Mouse (Mus musculus) CH12.LX (cell line): Measurements from ENCODE around the gene Mief2. TPM values are rescaled to one million over a fixed set of nuclear protein-coding genes. Genes with fewer than 3 reads are reported as not detected.

Experiments used
- DNase-seq: peaks from one replicate; pipeline ENCODE4 v3.0.0-alpha.2; 2013; ENCODE audit errors: extremely low read depth
- H3K27ac ChIP-seq: 2 replicates; pipeline ENCODE4 v1.5.1; 2012; ENCODE audit warnings: low read depth, mild to moderate bottlenecking, control low read depth, moderate library complexity; ENCODE audit not compliant: insufficient read depth
- H3K27me3 ChIP-seq: replicated peaks from 2 replicates; pipeline ENCODE3; 2012; ENCODE audit warnings: inconsistent platforms
- H3K36me3 ChIP-seq, 2 experiments: replicated peaks in 1 of 2; 2 replicates each; pipeline versions ENCODE3 to v1.6.1; 2012; ENCODE audit warnings: inconsistent platforms in 1 of 2, low read length in 1 of 2, mild to moderate bottlenecking in 1 of 2, mixed read lengths in 1 of 2, moderate library complexity in 1 of 2; ENCODE audit not compliant: control insufficient read depth in 1 of 2, insufficient read depth in 1 of 2
- H3K4me1 ChIP-seq, 2 experiments: 2 replicates each; pipeline ENCODE4 v1.6.1; 2012; ENCODE audit warnings: inconsistent platforms in 1 of 2, moderate library complexity in 1 of 2; ENCODE audit not compliant: insufficient read depth in 2 of 2, control insufficient read depth in 1 of 2
- H3K4me2 ChIP-seq: 2 replicates; pipeline ENCODE4 v1.6.1; 2012; ENCODE audit warnings: low read depth, mild to moderate bottlenecking, control low read depth; ENCODE audit not compliant: poor library complexity, insufficient read depth, severe bottlenecking
- H3K4me3 ChIP-seq, 3 experiments: fragments of 150-350 bp in 1 of 3; sonication (generic) in 1 of 3; replicated peaks in 1 of 3; 2 replicates each; pipeline versions ENCODE3 to v1.5.1; 2011 to 2012; ENCODE audit warnings: low read depth in 2 of 3, low read length in 2 of 3, mild to moderate bottlenecking in 2 of 3, moderate library complexity in 2 of 3, control low read depth in 1 of 3, improper control_type of control experiment in 1 of 3, inconsistent platforms in 1 of 3, mixed read lengths in 1 of 3; ENCODE audit not compliant: poor library complexity in 1 of 3
- H3K79me2 ChIP-seq: replicated peaks from 2 replicates; pipeline ENCODE4 v1.6.1; 2012; ENCODE audit warnings: mild to moderate bottlenecking, moderate library complexity; ENCODE audit not compliant: control insufficient read depth, poor library complexity, insufficient read depth, severe bottlenecking; ENCODE audit errors: extremely low read depth
- H3K9ac ChIP-seq: 2 replicates; pipeline ENCODE4 v1.6.1; 2012; ENCODE audit warnings: low read depth, mild to moderate bottlenecking, control low read depth, moderate library complexity; ENCODE audit not compliant: insufficient read depth
- H3K9me3 ChIP-seq: replicated peaks from 2 replicates; pipeline ENCODE3; 2012; ENCODE audit warnings: low read length, inconsistent platforms, mixed read lengths
- BHLHE40 ChIP-seq: IDR thresholded peaks from 2 replicates; pipeline ENCODE4 v1.6.1; 2011; ENCODE audit warnings: mild to moderate bottlenecking, low read depth, low read length, improper control_type of control experiment
- CTCF ChIP-seq, 2 experiments: IDR thresholded peaks in 1 of 2; conservative IDR thresholded peaks in 1 of 2; 2 replicates each; pipeline ENCODE4 v1.5.1; 2011 to 2012; ENCODE audit warnings: low read depth in 2 of 2, low read length in 2 of 2, improper control_type of control experiment in 1 of 2, inconsistent platforms in 1 of 2, mild to moderate bottlenecking in 1 of 2, moderate library complexity in 1 of 2
- ELF1 ChIP-seq: IDR thresholded peaks from 2 replicates; pipeline ENCODE4 v1.6.1; 2014; ENCODE audit warnings: low read depth, mild to moderate bottlenecking, inconsistent platforms, low read length, improper control_type of control experiment
- GABPA ChIP-seq: IDR thresholded peaks from 2 replicates; pipeline ENCODE4 v1.6.1; 2012; ENCODE audit warnings: low read depth, low read length, improper control_type of control experiment, inconsistent platforms; ENCODE audit not compliant: insufficient replicate concordance
- HCFC1 ChIP-seq: IDR thresholded peaks from 2 replicates; pipeline ENCODE4 v1.6.1; 2012; ENCODE audit warnings: low read depth, mild to moderate bottlenecking, inconsistent platforms, low read length, improper control_type of control experiment
- JUN ChIP-seq: IDR thresholded peaks from 2 replicates; pipeline ENCODE4 v1.6.1; 2011; ENCODE audit warnings: low read depth, mild to moderate bottlenecking, low read length, improper control_type of control experiment, moderate library complexity; ENCODE audit not compliant: insufficient read depth
- JUND ChIP-seq: conservative IDR thresholded peaks from 2 replicates; pipeline ENCODE4 v1.6.1; 2011; ENCODE audit warnings: low read depth, low read length, improper control_type of control experiment
- KAT2A ChIP-seq: IDR thresholded peaks from 2 replicates; pipeline ENCODE4 v1.6.1; 2012; ENCODE audit warnings: low read length, improper control_type of control experiment, inconsistent platforms; ENCODE audit not compliant: insufficient replicate concordance
- MAFK ChIP-seq: IDR thresholded peaks from 2 replicates; pipeline ENCODE4 v1.6.1; 2011; ENCODE audit warnings: low read length, improper control_type of control experiment; ENCODE audit not compliant: insufficient replicate concordance
- MAZ ChIP-seq: IDR thresholded peaks from 2 replicates; pipeline ENCODE4 v1.6.1; 2012; ENCODE audit warnings: low read depth, mild to moderate bottlenecking, inconsistent platforms, low read length, improper control_type of control experiment, moderate library complexity
- MYC ChIP-seq: IDR thresholded peaks from 2 replicates; pipeline ENCODE4 v1.6.1; 2011; ENCODE audit warnings: low read depth, mild to moderate bottlenecking, improper control_type of control experiment, low read length
- RAD21 ChIP-seq: IDR thresholded peaks from 2 replicates; pipeline ENCODE4 v1.6.1; 2011; ENCODE audit warnings: low read depth, mild to moderate bottlenecking, low read length, improper control_type of control experiment, moderate library complexity
- SIN3A ChIP-seq: IDR thresholded peaks from 2 replicates; pipeline ENCODE4 v1.6.1; 2012; ENCODE audit warnings: low read length, improper control_type of control experiment, inconsistent platforms
- TBP ChIP-seq: conservative IDR thresholded peaks from 2 replicates; pipeline ENCODE4 v1.6.1; 2011; ENCODE audit warnings: low read depth, low read length, improper control_type of control experiment
- UBTF ChIP-seq: IDR thresholded peaks from 2 replicates; pipeline ENCODE4 v1.6.1; 2012; ENCODE audit warnings: low read depth, mild to moderate bottlenecking, inconsistent platforms, low read length, improper control_type of control experiment, moderate library complexity
- ZNF384 ChIP-seq: IDR thresholded peaks from 2 replicates; pipeline ENCODE4 v1.6.1; 2012; ENCODE audit warnings: low read depth, low read length, improper control_type of control experiment, inconsistent platforms
- dilution Hi-C: fragments of 300-500 bp; cut with MboI; formaldehyde crosslinking; loops from 2 replicates; pipeline ENCODE4 v1.14.3; 2020; ENCODE audit warnings: low sequenced_read_pairs; ENCODE audit not compliant: extremely low pct_unique_long_range_greater_than_20kb, extremely low pct_ligation_motif_present
- in situ Hi-C: fragments of 300-500 bp; cut with MboI; formaldehyde crosslinking; loops from 3 replicates; pipeline ENCODE4 v1.14.3; 2019; ENCODE audit warnings: low sequenced_read_pairs, low pct_ligation_motif_present, low pct_unique_long_range_greater_than_20kb, mixed read lengths
- polyA plus RNA-seq: library from polyadenylated mRNA; unstranded; fragments of >175 nt; gene quantifications from 2 replicates; pipeline ENCODE4 v1.2.1, GENCODE M21; 2012; ENCODE audit warnings: low read depth; ENCODE audit not compliant: insufficient read length
- total RNA-seq, 2 experiments: library from RNA; depleted of rRNA; stranded (reverse); fragments of 300-350 nt in 1 of 2; fragments of >200 nt in 1 of 2; gene quantifications; 2 replicates each; pipeline ENCODE4 v1.2.3; 2012 to 2014

Mief2 gene
- total and polyA plus RNA-seq, 3 experiments = 6.8 to 12.7 (median 10.9) TPM

- H3K27ac ChIP-seq = no peak overlapping the region
- no peak overlapping the region for H3K4me2 ChIP-seq
- peaks cover 0 to 12% of the 10 kb centered on the region in 2 experiments; a peak in 1 of 4 replicates for H3K4me1 ChIP-seq
- H3K9ac ChIP-seq = no peak overlapping the region
- in situ Hi-C loops = no loop called here
- TF ChIP-seq JUN (no peak), MAFK (no peak), ZNF384 (no peak), CTCF (conservative IDR thresholded peaks at IDR 0.05 in 1 of 2, IDR thresholded peaks at IDR 0.05 in 1 of 2; ENCODE audit: low read depth in 2 of 2, low read length in 2 of 2) (no peak), HCFC1 (no peak), RAD21 (no peak), SIN3A (no peak), KAT2A (no peak), ELF1 (no peak), UBTF (no peak), TBP (no peak), GABPA (no peak), MAZ (no peak), JUND (no peak), BHLHE40 (no peak)
- no peak for DNase-seq
- H3K79me2 ChIP-seq = no peaks in the 10 kb centered on the region
- H3K27me3 ChIP-seq = no peaks in the 10 kb centered on the region
- no peak overlapping the region for H3K4me3 ChIP-seq
- peaks cover 91 to 99% of the 10 kb centered on the region in 2 experiments for H3K36me3 ChIP-seq
- H3K9me3 ChIP-seq = no peaks in the 10 kb centered on the region
- dilution Hi-C loops = no loop called here
Observed at GRCm38 (mm10) chr11:60712040-60712439, 16.2 kb upstream of the Mief2 start.

- dilution Hi-C loops (no loop called here), in situ Hi-C loops (no loop called here)
- no peak overlapping the region for H3K4me2 ChIP-seq
Observed at GRCm38 (mm10) chr11:60712639-60713255, 15.5 kb upstream of the Mief2 start.

More at GRCm38 (mm10) chr11:60712639-60713255, 15.5 kb upstream of the Mief2 start:
- Histone ChIP-seq H3K27me3 (no peaks in the 10 kb centered on the region), H3K79me2 (no peaks in the 10 kb centered on the region), H3K36me3 (peaks cover 88 to 98% of the 10 kb centered on the region in 2 experiments), H3K4me1 (peaks cover 0 to 5% of the 10 kb centered on the region in 2 experiments; a peak in 1 of 4 replicates), H3K9me3 (no peaks in the 10 kb centered on the region), H3K4me3 (no peak overlapping the region), H3K9ac (no peak overlapping the region), H3K27ac (no peak overlapping the region)
- no peak for DNase-seq
- TF ChIP-seq MAFK = no peak
- TF ChIP-seq RAD21 = no peak
- TF ChIP-seq MYC = no peak
- no peak for TF ChIP-seq GABPA
